Mouse (Mus musculus): Measurements from ENCODE around the gene Pnldc1. TPM values are rescaled to one million over a fixed set of nuclear protein-coding genes. Genes with fewer than 3 reads are reported as not detected.

The Pnldc1 gene
- total RNA-seq, 1 experiment from 2014 or later, result 2.9 TPM

GRCm38 (mm10) chr17:12868640-12869039 is 41.4 kb downstream of the Pnldc1 start:
- ATAC-seq (ENCODE audit: extremely low read depth, insufficient number of reproducible peaks, low FRiP score, poor library complexity, severe bottlenecking), result no peak

- ATAC-seq (ENCODE audit: extremely low read depth, insufficient number of reproducible peaks, low FRiP score, poor library complexity, severe bottlenecking), result no peak
Measured at GRCm38 (mm10) chr17:12868043-12868442, 42.0 kb downstream of the Pnldc1 start, which contains the start of gene Mas1. Mas1 (minus strand) TSS chr17:12868143.

- ATAC-seq (ENCODE audit: extremely low read depth, insufficient number of reproducible peaks, low FRiP score, poor library complexity, severe bottlenecking), result no peak
Measured at GRCm38 (mm10) chr17:12866853-12867252, 43.2 kb downstream of the Pnldc1 start.

- ATAC-seq (ENCODE audit: extremely low read depth, insufficient number of reproducible peaks, low FRiP score, poor library complexity, severe bottlenecking), result no peak
Measured at GRCm38 (mm10) chr17:12865407-12865806, 44.6 kb downstream of the Pnldc1 start.

- no peak for ATAC-seq (ENCODE audit: extremely low read depth, insufficient number of reproducible peaks, low FRiP score, poor library complexity, severe bottlenecking)
Measured at GRCm38 (mm10) chr17:12864111-12864510, 45.9 kb downstream of the Pnldc1 start.

- ATAC-seq (ENCODE audit: extremely low read depth, insufficient number of reproducible peaks, low FRiP score, poor library complexity, severe bottlenecking), result no peak
Measured at GRCm38 (mm10) chr17:12859006-12859520, 51.0 kb downstream of the Pnldc1 start.

- 0 out of 2 replicates have a peak, but pooled peaks have one; percentile 33 for ATAC-seq (ENCODE audit: extremely low read depth, insufficient number of reproducible peaks, low FRiP score, poor library complexity, severe bottlenecking)
Measured at GRCm38 (mm10) chr17:12858072-12858471, 52.0 kb downstream of the Pnldc1 start.

GRCm38 (mm10) chr17:12857395-12857794 is 52.6 kb downstream of the Pnldc1 start:
- ATAC-seq (ENCODE audit: extremely low read depth, insufficient number of reproducible peaks, low FRiP score, poor library complexity, severe bottlenecking), result no peak

- no peak for ATAC-seq (ENCODE audit: extremely low read depth, insufficient number of reproducible peaks, low FRiP score, poor library complexity, severe bottlenecking)
Measured at GRCm38 (mm10) chr17:12854386-12854785, 55.6 kb downstream of the Pnldc1 start.

- ATAC-seq (ENCODE audit: extremely low read depth, insufficient number of reproducible peaks, low FRiP score, poor library complexity, severe bottlenecking), result no peak
Measured at GRCm38 (mm10) chr17:12853821-12854220, 56.2 kb downstream of the Pnldc1 start.

GRCm38 (mm10) chr17:12851689-12852088 is 58.3 kb downstream of the Pnldc1 start:
- no peak for ATAC-seq (ENCODE audit: extremely low read depth, insufficient number of reproducible peaks, low FRiP score, poor library complexity, severe bottlenecking)

- ATAC-seq (ENCODE audit: extremely low read depth, insufficient number of reproducible peaks, low FRiP score, poor library complexity, severe bottlenecking), result no peak
Measured at GRCm38 (mm10) chr17:12849778-12850382, 60.1 kb downstream of the Pnldc1 start.

- no peak for ATAC-seq (ENCODE audit: extremely low read depth, insufficient number of reproducible peaks, low FRiP score, poor library complexity, severe bottlenecking)
Measured at GRCm38 (mm10) chr17:12847736-12848135, 62.3 kb downstream of the Pnldc1 start.

GRCm38 (mm10) chr17:12846474-12846873 is 63.6 kb downstream of the Pnldc1 start:
- no peak for ATAC-seq (ENCODE audit: extremely low read depth, insufficient number of reproducible peaks, low FRiP score, poor library complexity, severe bottlenecking)

GRCm38 (mm10) chr17:12845862-12846261 is 64.2 kb downstream of the Pnldc1 start:
- ATAC-seq (ENCODE audit: extremely low read depth, insufficient number of reproducible peaks, low FRiP score, poor library complexity, severe bottlenecking), result no peak

- ATAC-seq (ENCODE audit: extremely low read depth, insufficient number of reproducible peaks, low FRiP score, poor library complexity, severe bottlenecking), result no peak
Measured at GRCm38 (mm10) chr17:12844540-12844939, 65.5 kb downstream of the Pnldc1 start.

- no peak for ATAC-seq (ENCODE audit: extremely low read depth, insufficient number of reproducible peaks, low FRiP score, poor library complexity, severe bottlenecking)
Measured at GRCm38 (mm10) chr17:12843826-12844225, 66.2 kb downstream of the Pnldc1 start.

GRCm38 (mm10) chr17:12839475-12840267 is 70.4 kb downstream of the Pnldc1 start:
- no peak for ATAC-seq (ENCODE audit: extremely low read depth, insufficient number of reproducible peaks, low FRiP score, poor library complexity, severe bottlenecking)
